Mouse (Mus musculus): ENCODE results near the gene Gm20388.
"Not testable (repeated sequence)": the region's sequence is repeated elsewhere in the genome, so short reads cannot be mapped to it uniquely, and the experiment has no call there.

Gene Gm20388

GRCm38 (mm10) chr8:123244382-123244781 lies 3333.7 kb downstream of the Gm20388 start:
- DNase-seq (ENCODE audit: inconsistent ontology term), result no peak

GRCm38 (mm10) chr8:123245543-123245942 lies 3334.9 kb downstream of the Gm20388 start:
- no peak for DNase-seq (ENCODE audit: inconsistent ontology term)

GRCm38 (mm10) chr8:123247748-123248147 lies 3337.1 kb downstream of the Gm20388 start:
- DNase-seq (ENCODE audit: inconsistent ontology term), result no peak

GRCm38 (mm10) chr8:123248596-123248995 lies 3338.0 kb downstream of the Gm20388 start:
- no peak for DNase-seq (ENCODE audit: inconsistent ontology term)

- no peak for DNase-seq (ENCODE audit: inconsistent ontology term)
These were observed 3340.3 kb downstream of the Gm20388 start for GRCm38 (mm10) chr8:123250940-123251339.

GRCm38 (mm10) chr8:123252925-123253324 lies 3342.3 kb downstream of the Gm20388 start:
- DNase-seq (ENCODE audit: inconsistent ontology term), result no peak

- no peak for DNase-seq (ENCODE audit: inconsistent ontology term)
These were observed 3342.9 kb downstream of the Gm20388 start for GRCm38 (mm10) chr8:123253451-123254098.

GRCm38 (mm10) chr8:123254099-123254885 lies 3343.7 kb downstream of the Gm20388 start, which contains the start of the genes Zfp276 and Vps9d1:
Gene Zfp276 (plus strand): TSS chr8:123254195.
Gene Vps9d1 (minus strand): TSS chr8:123254348.
- DNase-seq (ENCODE audit: inconsistent ontology term), result peak; percentile 93

GRCm38 (mm10) chr8:123255170-123255569 lies 3344.5 kb downstream of the Gm20388 start:
- no peak for DNase-seq (ENCODE audit: inconsistent ontology term)

- peak; percentile 18 for DNase-seq (ENCODE audit: inconsistent ontology term)
These were observed 3346.5 kb downstream of the Gm20388 start for GRCm38 (mm10) chr8:123257114-123257513.

- DNase-seq (ENCODE audit: inconsistent ontology term), result not testable (repeated sequence)
These were observed 3347.0 kb downstream of the Gm20388 start for GRCm38 (mm10) chr8:123257593-123257992.

- DNase-seq (ENCODE audit: inconsistent ontology term), result no peak
These were observed 3357.4 kb downstream of the Gm20388 start for GRCm38 (mm10) chr8:123267926-123268656.

- DNase-seq (ENCODE audit: inconsistent ontology term), result no peak
These were observed 3360.5 kb downstream of the Gm20388 start for GRCm38 (mm10) chr8:123271147-123271546.

GRCm38 (mm10) chr8:123271901-123272300 lies 3361.3 kb downstream of the Gm20388 start:
- no peak for DNase-seq (ENCODE audit: inconsistent ontology term)

- DNase-seq (ENCODE audit: inconsistent ontology term), result no peak
These were observed 3363.8 kb downstream of the Gm20388 start for GRCm38 (mm10) chr8:123274447-123274846.

- no peak for DNase-seq (ENCODE audit: inconsistent ontology term)
These were observed 3364.5 kb downstream of the Gm20388 start for GRCm38 (mm10) chr8:123275096-123275495.

- DNase-seq (ENCODE audit: inconsistent ontology term), result peak; percentile 26
These were observed 3367.8 kb downstream of the Gm20388 start for GRCm38 (mm10) chr8:123278445-123278844.

GRCm38 (mm10) chr8:123279828-123280227 lies 3369.2 kb downstream of the Gm20388 start:
- no peak for DNase-seq (ENCODE audit: inconsistent ontology term)

GRCm38 (mm10) chr8:123280302-123281094 lies 3369.9 kb downstream of the Gm20388 start:
- DNase-seq (ENCODE audit: inconsistent ontology term), result no peak

- DNase-seq (ENCODE audit: inconsistent ontology term), result not testable (repeated sequence)
These were observed 3372.4 kb downstream of the Gm20388 start for GRCm38 (mm10) chr8:123282994-123283393.

- DNase-seq (ENCODE audit: inconsistent ontology term), result no peak
These were observed 3373.3 kb downstream of the Gm20388 start for GRCm38 (mm10) chr8:123283991-123284390.

All from Muller cell, postnatal 12 days (primary cell).